Mouse (Mus musculus): ENCODE data around the gene Mettl18.

DNA sequence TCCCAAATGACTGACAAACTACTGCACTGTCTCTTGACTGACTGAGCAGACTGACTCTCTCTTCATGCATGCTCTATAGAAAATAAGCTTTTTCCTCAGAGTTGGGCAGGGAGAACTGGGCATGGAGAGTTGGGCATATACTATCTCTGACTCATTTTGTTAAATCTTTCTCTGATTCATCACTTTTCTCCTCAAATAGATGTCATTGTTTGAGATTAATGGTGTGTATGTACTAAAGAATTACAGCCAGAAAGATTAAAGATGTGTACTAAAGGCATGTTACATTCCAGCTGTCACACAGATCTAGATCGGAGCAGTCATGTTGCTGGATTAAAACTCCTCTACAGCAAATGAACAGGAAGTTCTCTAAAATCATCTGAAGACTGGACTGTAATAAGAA, 20.2 kb upstream of the Mettl18 start:
- TF ChIP-seq GATA1 (IDR thresholded peaks at IDR 0.05; ENCODE audit: low read length) (no peak), TAL1 (IDR thresholded peaks at IDR 0.05; ENCODE audit: low read length) (no peak)

Measured in erythroblast, embryonic 14.5 days (primary cell).